Mouse (Mus musculus) C2C12 (cell line): ENCODE data around the gene Krtap31-1. TPM values are rescaled to one million over a fixed set of nuclear protein-coding genes. Genes with fewer than 3 reads are reported as not detected.
"Not testable (repeated sequence)": the region's sequence is repeated elsewhere in the genome, so short reads cannot be mapped to it uniquely, and the experiment has no call there.

Experiments used
- H3K27me3 ChIP-seq: one replicate; pipeline ENCODE4 v1.6.1; 2011; ENCODE audit not compliant: control insufficient read depth, insufficient read depth, insufficient read length
- H3K36me3 ChIP-seq: one replicate; pipeline ENCODE4 v1.6.1; 2011; ENCODE audit not compliant: control insufficient read depth, insufficient read depth
- H3K4me3 ChIP-seq: one replicate; pipeline ENCODE4 v1.5.1; 2011; ENCODE audit warnings: mild to moderate bottlenecking, control low read depth; ENCODE audit not compliant: poor library complexity, insufficient read depth, severe bottlenecking
- H3K79me2 ChIP-seq: one replicate; pipeline ENCODE4 v1.6.1; 2011; ENCODE audit not compliant: control insufficient read depth, insufficient read depth
- H3K79me3 ChIP-seq: one replicate; pipeline ENCODE4 v1.6.1; 2011; ENCODE audit warnings: low read depth, control low read depth
- H3ac ChIP-seq: one replicate; pipeline ENCODE3; 2011; ENCODE audit warnings: low read depth; ENCODE audit not compliant: control insufficient read depth, insufficient read length
- CEBPB ChIP-seq: IDR thresholded peaks from one replicate; pipeline ENCODE4 v1.6.1; 2011; ENCODE audit warnings: low read depth, mild to moderate bottlenecking, control low read depth, moderate library complexity
- CTCF ChIP-seq: IDR thresholded peaks from one replicate; pipeline ENCODE4 v1.5.1; 2011; ENCODE audit not compliant: control insufficient read depth, insufficient read depth, insufficient read length
- FOSL1 ChIP-seq: IDR thresholded peaks from one replicate; pipeline ENCODE4 v1.8.0; 2011; ENCODE audit warnings: mild to moderate bottlenecking, low read length; ENCODE audit not compliant: poor library complexity, insufficient read depth, severe bottlenecking
- MAX ChIP-seq: IDR thresholded peaks from one replicate; pipeline ENCODE4 v1.6.1; 2011; ENCODE audit warnings: mild to moderate bottlenecking, control low read depth
- MYOD1 ChIP-seq: IDR thresholded peaks from one replicate; pipeline ENCODE4 v1.6.1; 2011; ENCODE audit warnings: low read depth; ENCODE audit not compliant: control insufficient read depth, insufficient read length
- MYOG ChIP-seq: IDR thresholded peaks from one replicate; pipeline ENCODE4 v1.6.1; 2011; ENCODE audit not compliant: control insufficient read depth, insufficient read length; ENCODE audit errors: extremely low read depth
- USF1 ChIP-seq: IDR thresholded peaks from one replicate; pipeline ENCODE4 v1.6.1; 2011; ENCODE audit warnings: low read depth, mild to moderate bottlenecking, control low read depth, moderate library complexity
- long read RNA-seq, 2 experiments: library from polyadenylated mRNA; unstranded; transcript quantifications; one replicate each; pipeline ENCODE4 v2.0.0; 2019 to 2020
- polyA plus RNA-seq: library from polyadenylated mRNA; unstranded; fragments of >200 nt; fragmentation: generic; extraction: Trizol; gene quantifications from one replicate; pipeline ENCODE4 v1.2.1, GENCODE M21; 2012; ENCODE audit warnings: missing spikeins

Gene Krtap31-1
- not detected for polyA plus RNA-seq
- long read RNA-seq, experiment 1, result 0 reads
- long read RNA-seq, experiment 2, result 0 reads

- no peak within 1 kb of the TSS for H3ac ChIP-seq
- H3K36me3 ChIP-seq, result no peaks in the 10 kb centered on the region
- no peaks in the 10 kb centered on the region for H3K79me2 ChIP-seq
- H3K27me3 ChIP-seq, result no peaks in the 10 kb centered on the region
- no peaks in the 10 kb centered on the region for H3K79me3 ChIP-seq
- H3K4me3 ChIP-seq, result no peak within 1 kb of the TSS
- no peak for TF ChIP-seq USF1
- TF ChIP-seq MYOG, result no peak
- TF ChIP-seq MYOD1, result no peak
- TF ChIP-seq FOSL1, result no peak
- TF ChIP-seq MAX, result no peak
- no peak for TF ChIP-seq CEBPB
- TF ChIP-seq CTCF, result no peak
Observed at GRCm38 (mm10) chr11:99907620-99908019, at the start of gene Krtap31-1. Gene Krtap31-1 (plus strand): TSS chr11:99907920.

GRCm38 (mm10) chr11:99858761-99859160, 49.0 kb upstream of the Krtap31-1 start:
- Histone ChIP-seq H3K79me3 (no peaks in the 10 kb centered on the region), H3K79me2 (no peaks in the 10 kb centered on the region), H3K4me3 (no peak overlapping the region), H3K36me3 (no peaks in the 10 kb centered on the region), H3K27me3 (no peaks in the 10 kb centered on the region), H3ac (no peak overlapping the region)
- no peak for TF ChIP-seq CTCF
- peak; percentile 48 for TF ChIP-seq FOSL1

- not testable (repeated sequence) for H3K4me3 ChIP-seq, H3K79me2 ChIP-seq, H3K36me3 ChIP-seq, H3K79me3 ChIP-seq, H3ac ChIP-seq, H3K27me3 ChIP-seq
Observed at GRCm38 (mm10) chr11:99864176-99864575, 43.5 kb upstream of the Krtap31-1 start, which contains the start of gene Gm11559. Gene Gm11559 (plus strand): TSS chr11:99864476.

GRCm38 (mm10) chr11:99873089-99873488, 34.6 kb upstream of the Krtap31-1 start, which contains the start of gene Krtap9-1:
Gene Krtap9-1 (plus strand): TSS chr11:99873389.
- H3K27me3 ChIP-seq, H3K4me3 ChIP-seq, H3K79me2 ChIP-seq, H3K36me3 ChIP-seq, H3K79me3 ChIP-seq, H3ac ChIP-seq: not testable (repeated sequence)

- not testable (repeated sequence) for H3K79me3 ChIP-seq, H3ac ChIP-seq, H3K36me3 ChIP-seq, H3K27me3 ChIP-seq, H3K79me2 ChIP-seq, H3K4me3 ChIP-seq
Observed at GRCm38 (mm10) chr11:99878887-99879286, 28.8 kb upstream of the Krtap31-1 start, which contains the start of gene Gm11567. Gene Gm11567 (plus strand): TSS chr11:99879187.

- TF ChIP-seq MYOG, result no peak
- TF ChIP-seq MAX, result no peak
- no peak for TF ChIP-seq USF1
- no peak for TF ChIP-seq MYOD1
- no peak for TF ChIP-seq CTCF
- no peak for TF ChIP-seq CEBPB
- TF ChIP-seq FOSL1, result no peak
- Histone ChIP-seq H3K36me3 (no peaks in the 10 kb centered on the region), H3K27me3 (peaks cover 14% of the 10 kb centered on the region), H3K79me3 (no peaks in the 10 kb centered on the region), H3K79me2 (no peaks in the 10 kb centered on the region), H3K4me3 (no peak within 1 kb of the TSS), H3ac (no peak within 1 kb of the TSS)
Observed at GRCm38 (mm10) chr11:99914451-99914850, 6.7 kb downstream of the Krtap31-1 start, which contains the start of gene Gm11565. Gene Gm11565 (plus strand): TSS chr11:99914751.

- Histone ChIP-seq H3K79me3 (no peaks in the 10 kb centered on the region), H3ac (no peak within 1 kb of the TSS), H3K4me3 (no peak within 1 kb of the TSS), H3K79me2 (no peaks in the 10 kb centered on the region), H3K36me3 (no peaks in the 10 kb centered on the region), H3K27me3 (no peaks in the 10 kb centered on the region)
- TF ChIP-seq CTCF (no peak), MYOD1 (no peak), MYOG (no peak), USF1 (no peak), CEBPB (no peak), FOSL1 (no peak), MAX (no peak)
Observed at GRCm38 (mm10) chr11:99935991-99936390, 28.3 kb downstream of the Krtap31-1 start, which contains the start of gene Krtap31-2. Gene Krtap31-2 (plus strand): TSS chr11:99936291.
